25 mouse cellular contexts compared by ENCODE assay signal in the genomic region with DNA sequence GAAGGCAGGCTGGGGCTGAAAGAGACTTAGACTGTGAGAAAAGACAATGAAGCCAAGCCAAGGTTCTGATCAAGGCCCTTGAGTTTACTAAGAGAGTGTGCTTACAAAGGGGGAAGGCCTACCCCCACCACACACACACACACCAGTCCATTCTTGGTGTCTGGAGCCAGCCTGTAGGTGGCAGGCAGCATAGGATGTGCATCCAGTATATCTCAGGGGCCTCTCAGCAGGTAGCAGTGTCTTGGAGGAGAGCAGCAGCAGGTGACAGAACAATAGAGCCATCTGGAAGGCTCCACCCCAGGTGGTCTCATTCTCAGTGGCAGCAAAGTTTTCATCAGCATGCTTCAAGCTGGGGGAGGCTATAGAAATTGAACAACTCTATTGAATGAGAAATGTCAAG.
DNase-seq lines count a peak whose midpoint lies in the region; ATAC-seq lines count a peak whose summit lies in the region.
"Had no signal": no experiment of that assay in that cellular context is flagged by ENCODE, and none has a peak within 500 bp of the region (broad histone marks: within the 10 kb centered on the region; RNA-seq: fewer than 3 reads in every experiment).

No protein-coding gene starts in this region.

- H3K4me2 ChIP-seq in midbrain, embryonic 11.5 days, result no peak overlapping the region
- H3K4me2 ChIP-seq: forebrain, embryonic 13.5 days; heart, embryonic 11.5 days; intestine, embryonic 15.5 days had no signal

- H3K27ac ChIP-seq in midbrain, embryonic 11.5 days (ENCODE audit: low read depth, low read length), result no peak overlapping the region
- H3K27ac ChIP-seq in midbrain, embryonic 10.5 days (replicated peaks), result no peak overlapping the region
- H3K27ac ChIP-seq: forebrain, embryonic 10.5 days; forebrain, embryonic 13.5 days; intestine, embryonic 15.5 days had no signal

- no peaks in the 10 kb centered on the region for H3K4me1 ChIP-seq in midbrain, embryonic 11.5 days (ENCODE audit: control insufficient read depth, insufficient read depth, low read length)
- H3K4me1 ChIP-seq in midbrain, embryonic 10.5 days, result no peaks in the 10 kb centered on the region
- H3K4me1 ChIP-seq: forebrain, embryonic 10.5 days; forebrain, embryonic 13.5 days; intestine, embryonic 15.5 days had no signal

- peak; percentile 64 for ATAC-seq in midbrain, embryonic 11.5 days (ENCODE audit: low FRiP score)
- ATAC-seq: forebrain, embryonic 13.5 days; forebrain, embryonic 16.5 days; hindbrain, embryonic 16.5 days; intestine, embryonic 15.5 days had no signal

- no peak overlapping the region for H3K4me3 ChIP-seq in midbrain, embryonic 11.5 days (ENCODE audit: low read depth, low read length)
- no peak overlapping the region for H3K4me3 ChIP-seq in midbrain, embryonic 10.5 days
- H3K4me3 ChIP-seq: forebrain, embryonic 10.5 days; forebrain, embryonic 13.5 days; intestine, embryonic 15.5 days had no signal

- H3K36me3 ChIP-seq in midbrain, embryonic 11.5 days (ENCODE audit: control insufficient read depth, insufficient read depth, low read length), result no peaks in the 10 kb centered on the region
- H3K36me3 ChIP-seq in midbrain, embryonic 10.5 days, result no peaks in the 10 kb centered on the region
- H3K36me3 ChIP-seq: forebrain, embryonic 10.5 days; intestine, embryonic 15.5 days had no signal

- no peaks in the 10 kb centered on the region for H3K27me3 ChIP-seq in midbrain, embryonic 11.5 days (ENCODE audit: control insufficient read depth, insufficient read depth, low read length)
- no peaks in the 10 kb centered on the region for H3K27me3 ChIP-seq in midbrain, embryonic 10.5 days (ENCODE audit: low read depth, poor library complexity, severe bottlenecking)
- H3K27me3 ChIP-seq: CH12.LX; forebrain, embryonic 13.5 days; intestine, embryonic 15.5 days had no signal

- H3K9ac ChIP-seq in midbrain, embryonic 11.5 days (ENCODE audit: low read length), result no peak overlapping the region
- H3K9ac ChIP-seq: forebrain, embryonic 13.5 days; intestine, embryonic 15.5 days had no signal

- H3K9me3 ChIP-seq in midbrain, embryonic 11.5 days (ENCODE audit: control insufficient read depth, low read length), result no peaks in the 10 kb centered on the region
- H3K9me3 ChIP-seq in midbrain, embryonic 10.5 days (replicated peaks), result no peaks in the 10 kb centered on the region
- H3K9me3 ChIP-seq: forebrain, embryonic 10.5 days; forebrain, embryonic 13.5 days; intestine, embryonic 15.5 days had no signal

- peak; percentile 0 for DNase-seq in embryo, embryonic 11 days
- DNase-seq in embryo, embryonic 10 days (ENCODE audit: low spot score), result no peak
- DNase-seq in midbrain, embryonic 11.5 days (ENCODE audit: low spot score, missing footprints), result no peak
- DNase-seq in midbrain, embryonic 10.5 days (ENCODE audit: low spot score), result no peak
- DNase-seq in ES-CJ7 (ENCODE audit: low read depth, low spot score), result peak; percentile 69
- DNase-seq in R1 (ENCODE audit: low read depth, low spot score), result peak; percentile 86
- no peak for DNase-seq in yolk sac, embryonic 10.5 days (ENCODE audit: low spot score)
- no peak for DNase-seq in heart, adult 11 months
- DNase-seq: adrenal gland, adult 2 months; adrenal gland, postnatal 14 days; B cell, adult 2 months; cerebellum, adult 11-12 months; cerebellum, adult 8-10 months; cerebellum, postnatal 10 days; cerebellum, postnatal 36 days; gastrocnemius, postnatal 10 days; gastrocnemius, postnatal 36 days; kidney, adult 11 months had no signal

Comparison
In these comparisons a context has a peak if more than half of its experiments do, and no peak if none do; other contexts are left out.
1. DNase-seq: peak in embryo, embryonic 11 days (single experiment), ES-CJ7 (single experiment) and R1 (single experiment); none in embryo, embryonic 10 days (single experiment), midbrain, embryonic 11.5 days (single experiment), midbrain, embryonic 10.5 days (single experiment), yolk sac, embryonic 10.5 days (single experiment) and heart, adult 11 months (single experiment).